Mouse (Mus musculus) heart, postnatal 10 days (tissue): ENCODE data around the gene Smim24. TPM values are rescaled to one million over a fixed set of nuclear protein-coding genes. Genes with fewer than 3 reads are reported as not detected.

Source experiments
- DNase-seq, 2 experiments: peaks; one replicate each; pipeline ENCODE4 v3.0.0; 2021
- intact Hi-C: fragments of 180-260 bp; cut with DNase I; formaldehyde crosslinking; loops from one replicate; pipeline ENCODE4 v1.15.1; 2025
- total RNA-seq, 2 experiments: library from RNA; stranded (reverse); gene quantifications; 2 replicates each; pipeline ENCODE4 v1.2.3; 2021

Gene Smim24
- total RNA-seq, 2 experiments from 2014 or later, result 1.3 to 2.2 TPM

- peak; percentile 56 to 63 for DNase-seq
- intact Hi-C loops, result no loop called here
Measured at GRCm38 (mm10) chr10:81364666-81365065, 28.2 kb upstream of the Smim24 start.

- intact Hi-C loops, result no loop called here
- DNase-seq, result no peak
Measured at GRCm38 (mm10) chr10:81365073-81365472, 27.8 kb upstream of the Smim24 start.

GRCm38 (mm10) chr10:81365672-81366476 is 27.0 kb upstream of the Smim24 start, which contains the start of gene 4930404N11Rik:
TSS of gene 4930404N11Rik (minus strand) at chr10:81365816.
- intact Hi-C loops, result no loop called here
- no peak for DNase-seq

- DNase-seq, result no peak
- intact Hi-C loops, result no loop called here
Measured at GRCm38 (mm10) chr10:81366477-81367206, 26.2 kb upstream of the Smim24 start.

- intact Hi-C loops, result no loop called here
- no peak for DNase-seq
Measured at GRCm38 (mm10) chr10:81367207-81367495, 25.7 kb upstream of the Smim24 start.

GRCm38 (mm10) chr10:81375322-81375721 is 17.5 kb upstream of the Smim24 start:
- intact Hi-C loops, result no loop called here
- no peak for DNase-seq

GRCm38 (mm10) chr10:81376561-81377361 is 16.1 kb upstream of the Smim24 start:
- no peak for DNase-seq
- intact Hi-C loops, result loop anchor here (2.0 kb wide), 1 partner anchor 18 kb away; no protein-coding TSS in a partner anchor

GRCm38 (mm10) chr10:81377362-81377664 is 15.5 kb upstream of the Smim24 start:
- intact Hi-C loops, result loop anchor here (2.0 kb wide), 1 partner anchor 19 kb away; no protein-coding TSS in a partner anchor
- DNase-seq, result no peak

GRCm38 (mm10) chr10:81377793-81378552 is 14.9 kb upstream of the Smim24 start, which contains the start of gene Fzr1:
TSS of gene Fzr1 (minus strand) at chr10:81378516.
- DNase-seq, result peak in 1 of 2 experiments; percentile 34
- intact Hi-C loops, result loop anchor here (2.0 kb wide), 1 partner anchor 19 kb away; no protein-coding TSS in a partner anchor

- intact Hi-C loops, result no loop called here
- peak; percentile 100 for DNase-seq
Measured at GRCm38 (mm10) chr10:81378553-81379182, 14.2 kb upstream of the Smim24 start.

- intact Hi-C loops, result no loop called here
- DNase-seq, result no peak
Measured at GRCm38 (mm10) chr10:81379183-81379553, 13.7 kb upstream of the Smim24 start.

- intact Hi-C loops, result no loop called here
- DNase-seq, result no peak
Measured at GRCm38 (mm10) chr10:81379809-81380378, 13.0 kb upstream of the Smim24 start.

- intact Hi-C loops, result no loop called here
Measured at GRCm38 (mm10) chr10:81382039-81382438, 10.8 kb upstream of the Smim24 start.

GRCm38 (mm10) chr10:81383802-81384604 is 8.8 kb upstream of the Smim24 start, which contains the start of the genes Dohh and Gm48551:
TSS of gene Dohh (plus strand) at chr10:81384428.
TSS of gene Gm48551 (plus strand) at chr10:81384466.
- peak; percentile 99 to 100 for DNase-seq
- intact Hi-C loops, result no loop called here

More at GRCm38 (mm10) chr10:81382039-81382438, 10.8 kb upstream of the Smim24 start:
- peak in 1 of 2 experiments; percentile 23 for DNase-seq

GRCm38 (mm10) chr10:81384605-81384982 is 8.3 kb upstream of the Smim24 start:
- intact Hi-C loops, result no loop called here
- DNase-seq, result no peak

GRCm38 (mm10) chr10:81385603-81386306 is 7.1 kb upstream of the Smim24 start:
- no peak for DNase-seq
- intact Hi-C loops, result loop anchor here (5.0 kb wide), 1 partner anchor 157 kb away; no protein-coding TSS in a partner anchor

GRCm38 (mm10) chr10:81387716-81388115 is 5.1 kb upstream of the Smim24 start:
- intact Hi-C loops, result loop anchor here (5.0 kb wide), 1 partner anchor 155 kb away; no protein-coding TSS in a partner anchor
- no peak for DNase-seq
